Mouse (Mus musculus) kidney, adult 2 months (tissue): ENCODE data around the gene Odf3b. TPM values are rescaled to one million over a fixed set of nuclear protein-coding genes. Genes with fewer than 3 reads are reported as not detected.

ENCODE experiments used
- DNase-seq: peaks from one replicate; pipeline ENCODE4 v3.0.0; 2021
- H3K27ac ChIP-seq: fragments of 200-500 bp; 2 replicates; pipeline ENCODE4 v1.5.1; 2012; ENCODE audit warnings: low read depth, low read length, control low read depth, inconsistent platforms; ENCODE audit not compliant: insufficient read depth
- H3K27me3 ChIP-seq: fragments of 200-500 bp; replicated peaks from 2 replicates; pipeline ENCODE4 v1.6.1; 2012; ENCODE audit warnings: mild to moderate bottlenecking, moderate library complexity, low read length, inconsistent platforms; ENCODE audit not compliant: control insufficient read depth, insufficient read depth
- H3K36me3 ChIP-seq: fragments of 200-500 bp; 2 replicates; pipeline ENCODE4 v1.6.1; 2012; ENCODE audit warnings: mild to moderate bottlenecking, moderate library complexity, low read length, inconsistent platforms; ENCODE audit not compliant: control insufficient read depth, insufficient read depth
- H3K4me1 ChIP-seq: fragments of 200-500 bp; 2 replicates; pipeline ENCODE4 v1.6.1; 2011; ENCODE audit warnings: low read length; ENCODE audit not compliant: control insufficient read depth, insufficient read depth
- H3K4me3 ChIP-seq: fragments of 200-500 bp; 2 replicates; pipeline ENCODE4 v1.5.1; 2011; ENCODE audit warnings: mild to moderate bottlenecking, low read depth, low read length, control low read depth; ENCODE audit not compliant: insufficient read depth
- CTCF ChIP-seq: fragments of 200-500 bp; conservative IDR thresholded peaks from 2 replicates; pipeline ENCODE4 v1.5.1; 2011; ENCODE audit warnings: low read depth, mild to moderate bottlenecking, control low read depth, low read length, moderate library complexity, mixed read lengths; ENCODE audit not compliant: insufficient read depth, insufficient read length
- POLR2A ChIP-seq: fragments of 200-500 bp; IDR thresholded peaks from one replicate; pipeline ENCODE4 v1.6.1; 2011; ENCODE audit warnings: low read depth, low read length, control low read depth
- WGBS: fragments of 180-500 bp; shearing (Covaris S2); methylation state at CpG from one replicate; pipeline ENCODE4 v1.1.7; 2018; 5-methylcytosine and 5-hydroxymethylcytosine counted together
- polyA plus RNA-seq: library from polyadenylated mRNA; depleted of rRNA; stranded (reverse); fragments of >200 nt; gene quantifications from 2 replicates; pipeline ENCODE4 v1.2.3, GENCODE M21; 2012

The Odf3b gene
- polyA plus RNA-seq, 1 experiment = 1.6 TPM

- H3K27ac ChIP-seq = no peak overlapping the region
- H3K36me3 ChIP-seq = no peaks in the 10 kb centered on the region; the same call in 1 of the 2 replicates
These were observed 7.0 kb downstream of the Odf3b start for GRCm38 (mm10) chr15:89372068-89372467.

GRCm38 (mm10) chr15:89365141-89365551 lies 13.9 kb downstream of the Odf3b start:
- no peaks in the 10 kb centered on the region for H3K27me3 ChIP-seq
- no peak overlapping the region for H3K4me3 ChIP-seq
- WGBS = 95% methylated on average over 4 of the region's 4 CpGs
- no peak overlapping the region for H3K27ac ChIP-seq
- no peak for TF ChIP-seq POLR2A
- no peak for TF ChIP-seq CTCF
- H3K36me3 ChIP-seq = no peaks in the 10 kb centered on the region
- H3K4me1 ChIP-seq = no peaks in the 10 kb centered on the region
- DNase-seq = no peak

More at GRCm38 (mm10) chr15:89372068-89372467, 7.0 kb downstream of the Odf3b start:
- 85% methylated on average over 13 of the region's 13 CpGs for WGBS
- H3K27me3 ChIP-seq = no peaks in the 10 kb centered on the region
- H3K4me3 ChIP-seq = no peak overlapping the region
- peaks cover 7% of the 10 kb centered on the region; the same call in 1 of the 2 replicates for H3K4me1 ChIP-seq
- no peak for DNase-seq
- TF ChIP-seq CTCF (no peak), POLR2A (no peak)

GRCm38 (mm10) chr15:89363051-89363450 lies 16.0 kb downstream of the Odf3b start:
- H3K27me3 ChIP-seq = no peaks in the 10 kb centered on the region
- no peaks in the 10 kb centered on the region for H3K4me1 ChIP-seq
- 86% methylated on average over 7 of the region's 7 CpGs for whole genome bisulfite sequencing
- no peak for DNase-seq
- H3K36me3 ChIP-seq = no peaks in the 10 kb centered on the region
- no peak overlapping the region for H3K4me3 ChIP-seq
- no peak overlapping the region for H3K27ac ChIP-seq
- TF ChIP-seq POLR2A (no peak), CTCF (no peak)

GRCm38 (mm10) chr15:89358784-89359183 lies 20.3 kb downstream of the Odf3b start:
- TF ChIP-seq CTCF = no peak
- no peak for TF ChIP-seq POLR2A
- Histone ChIP-seq H3K27me3 (no peaks in the 10 kb centered on the region), H3K4me1 (peaks cover 7% of the 10 kb centered on the region; the same call in 1 of the 2 replicates), H3K4me3 (no peak overlapping the region), H3K36me3 (no peaks in the 10 kb centered on the region), H3K27ac (no peak overlapping the region)
- no peak for DNase-seq
- WGBS = 81% methylated on average over 3 of the region's 3 CpGs

DNA sequence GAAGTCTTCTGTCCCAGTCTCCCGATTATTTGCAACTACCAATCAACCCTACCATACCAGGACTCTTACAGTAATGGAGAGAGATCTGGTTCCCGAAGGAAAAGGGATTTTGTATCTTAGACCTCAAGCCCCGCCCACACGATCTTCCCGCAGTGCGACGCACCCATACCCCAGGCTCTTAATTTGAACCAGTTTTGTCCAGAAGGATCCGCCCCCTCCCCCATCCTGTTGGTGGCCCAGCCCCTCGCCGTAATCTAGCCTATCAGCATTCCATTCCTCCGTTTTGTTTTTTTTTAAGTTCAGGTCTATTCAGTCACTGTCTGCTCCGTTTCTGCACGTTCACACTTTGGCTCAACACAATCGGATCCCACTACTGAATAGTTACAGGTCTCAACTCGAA lies 22.7 kb downstream of the Odf3b start:
- DNase-seq = peak; percentile 75
- Histone ChIP-seq H3K4me1 (peaks cover 7% of the 10 kb centered on the region; the same call in 1 of the 2 replicates), H3K27me3 (no peaks in the 10 kb centered on the region), H3K4me3 (peak overlapping the region; percentile 97), H3K27ac (peak overlapping the region; percentile 82; the same call in 1 of the 2 replicates), H3K36me3 (peaks cover 3% of the 10 kb centered on the region; the same call in 1 of the 2 replicates)
- no peak for TF ChIP-seq POLR2A
- TF ChIP-seq CTCF = no peak
- 0% methylated on average over 15 of the region's 15 CpGs for WGBS

- under 1% methylated on average over 64 of the region's 64 CpGs for WGBS
- TF ChIP-seq POLR2A = peak; percentile 14
- TF ChIP-seq CTCF = no peak
- H3K27ac ChIP-seq = peak within 1 kb of the TSS; percentile 82
- peak; percentile 97 for DNase-seq
- peaks cover 3% of the 10 kb centered on the region; the same call in 1 of the 2 replicates for H3K36me3 ChIP-seq
- peaks cover 7% of the 10 kb centered on the region; the same call in 1 of the 2 replicates for H3K4me1 ChIP-seq
- peak within 1 kb of the TSS; percentile 97 for H3K4me3 ChIP-seq
- H3K27me3 ChIP-seq = no peaks in the 10 kb centered on the region
These were observed 23.6 kb downstream of the Odf3b start, which contains the start of the genes Lmf2 and Ncaph2 for GRCm38 (mm10) chr15:89355241-89356187. Gene Lmf2 (minus strand): TSS chr15:89355659. Gene Ncaph2 (plus strand): TSS chr15:89355719.

DNA sequence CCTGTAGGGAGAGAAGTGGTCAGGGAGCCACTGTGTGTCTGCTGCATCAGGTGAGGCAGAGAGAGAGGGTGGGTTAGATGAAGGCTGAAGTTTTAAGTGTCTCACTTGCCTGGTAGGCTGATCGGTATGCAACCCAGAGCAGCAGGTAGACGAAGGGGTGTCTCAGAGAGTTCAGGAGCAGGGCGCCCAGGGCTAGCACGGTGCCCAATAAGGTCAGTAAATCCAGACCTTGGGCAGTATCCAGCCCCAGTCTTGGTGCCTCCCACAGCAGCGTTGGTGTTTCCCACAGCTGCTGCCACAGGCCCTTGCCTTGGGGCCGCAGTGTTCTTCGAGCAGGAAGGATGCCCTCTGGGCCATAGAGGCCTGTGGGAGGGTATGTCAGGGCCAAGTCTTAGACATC lies 24.6 kb downstream of the Odf3b start:
- TF ChIP-seq CTCF (no peak), POLR2A (no peak)
- Histone ChIP-seq H3K4me3 (peak overlapping the region; percentile 52; the same call in 1 of the 2 replicates), H3K27ac (no peak overlapping the region), H3K27me3 (no peaks in the 10 kb centered on the region), H3K4me1 (peaks cover 7% of the 10 kb centered on the region; the same call in 1 of the 2 replicates), H3K36me3 (peaks cover 3% of the 10 kb centered on the region; the same call in 1 of the 2 replicates)
- DNase-seq = no peak
- 42% methylated on average over 7 of the region's 7 CpGs for WGBS
